Mouse (Mus musculus) macrophage (primary cell): ENCODE data around the gene Acd. TPM values are rescaled to one million over a fixed set of nuclear protein-coding genes. Genes with fewer than 3 reads are reported as not detected.

Experiments used
- H3K27ac ChIP-seq: fragments of 350-480 bp; formaldehyde crosslinking; 2 replicates; pipeline ENCODE4 v1.9.0; 2021
- H3K36me3 ChIP-seq: fragments of 350-480 bp; formaldehyde crosslinking; 2 replicates; pipeline ENCODE4 v1.9.0; 2021; ENCODE audit errors: inconsistent target
- H3K4me3 ChIP-seq: fragments of 350-480 bp; formaldehyde crosslinking; 2 replicates; pipeline ENCODE4 v1.9.0; 2021; ENCODE audit errors: inconsistent target
- H3K79me2 ChIP-seq: fragments of 350-480 bp; formaldehyde crosslinking; 2 replicates; pipeline ENCODE4 v1.9.0; 2021; ENCODE audit errors: inconsistent target
- WGBS: methylation state at CpG from one replicate; pipeline ENCODE4 v1.1.7; 2026; ENCODE audit warnings: inconsistent platforms; ENCODE audit not compliant: missing documents; 5-methylcytosine and 5-hydroxymethylcytosine counted together
- polyA plus RNA-seq: library from polyadenylated mRNA; stranded (reverse); fragments of 250-400 nt; gene quantifications from 3 replicates; pipeline ENCODE4 v1.2.4, GENCODE M21; 2018; ENCODE audit warnings: inconsistent platforms
- total RNA-seq, 78 experiments: library from RNA; depleted of rRNA; stranded (reverse); fragments of 250-400 nt; gene quantifications; 1 replicate in 9 of 78; 2 replicates in 24 of 78; 3 replicates in 43 of 78; 4 replicates in 2 of 78; pipeline ENCODE4 v1.2.4; 2018; ENCODE audit warnings: inconsistent platforms in 56 of 78

The Acd gene
- 10 to 100 TPM in 20 of 26 experiments, 1 to 10 TPM in 6; 7.0 to 27.8 (median 15.8) TPM for total RNA-seq (2018; cell fraction: chromatin; rRNA removed)
- total RNA-seq (2018; cell fraction: cytosol; rRNA removed), result 10 to 100 TPM; 13.0 to 23.4 (median 16.7) TPM
- total RNA-seq (2018; cell fraction: nucleus; rRNA removed), result 10 to 100 TPM in 25 of 26 experiments, 1 to 10 TPM in 1; 8.5 to 28.5 (median 16.7) TPM
- polyA plus RNA-seq, result 14.9 to 20.7 TPM (median 19.5 TPM) in 3 replicates

- H3K79me2 ChIP-seq, result peaks cover 6% of the 10 kb centered on the region; the same call in 1 of the 2 replicates
- peak within 1 kb of the TSS; percentile 94 for H3K4me3 ChIP-seq
- WGBS, result under 1% methylated on average over 59 of the region's 60 CpGs
- peaks cover 12% of the 10 kb centered on the region; the same call in 1 of the 2 replicates for H3K36me3 ChIP-seq
- peak within 1 kb of the TSS; percentile 88 for H3K27ac ChIP-seq
Observed at GRCm38 (mm10) chr8:105700966-105701824, at the start of gene Acd, which contains the start of gene Pard6a. Gene Acd, minus strand, starts transcription at chr8:105701102. Gene Pard6a, plus strand, starts transcription at chr8:105701148.

- WGBS, result 69% methylated on average over 10 of the region's 11 CpGs
- no peaks in the 10 kb centered on the region for H3K36me3 ChIP-seq
- H3K79me2 ChIP-seq, result no peaks in the 10 kb centered on the region
- H3K4me3 ChIP-seq, result no peak overlapping the region
- H3K27ac ChIP-seq, result no peak overlapping the region
Observed at GRCm38 (mm10) chr8:105750606-105751005, 49.7 kb upstream of the Acd start.

- Histone ChIP-seq H3K27ac (no peak overlapping the region), H3K36me3 (no peaks in the 10 kb centered on the region), H3K79me2 (no peaks in the 10 kb centered on the region), H3K4me3 (no peak overlapping the region)
- 98% methylated on average over 4 of the region's 4 CpGs for WGBS
Observed at GRCm38 (mm10) chr8:105743301-105743700, 42.4 kb upstream of the Acd start.

- H3K27ac ChIP-seq, result no peak overlapping the region
- H3K79me2 ChIP-seq, result no peaks in the 10 kb centered on the region
- H3K36me3 ChIP-seq, result no peaks in the 10 kb centered on the region
- H3K4me3 ChIP-seq, result no peak overlapping the region
- WGBS, result 99% methylated on average over 5 of the region's 5 CpGs
Observed at GRCm38 (mm10) chr8:105739216-105739615, 38.3 kb upstream of the Acd start.

- no peak overlapping the region for H3K4me3 ChIP-seq
- no peak overlapping the region for H3K27ac ChIP-seq
- no peaks in the 10 kb centered on the region for H3K36me3 ChIP-seq
- H3K79me2 ChIP-seq, result no peaks in the 10 kb centered on the region
- 94% methylated on average over 5 of the region's 5 CpGs for WGBS
Observed at GRCm38 (mm10) chr8:105732186-105732585, 31.3 kb upstream of the Acd start.

- Histone ChIP-seq H3K4me3 (no peak overlapping the region), H3K79me2 (no peaks in the 10 kb centered on the region), H3K36me3 (no peaks in the 10 kb centered on the region), H3K27ac (no peak overlapping the region)
- 59% methylated on average over 18 of the region's 18 CpGs for WGBS
Observed at GRCm38 (mm10) chr8:105727397-105728124, 26.7 kb upstream of the Acd start.

GRCm38 (mm10) chr8:105725726-105726125 is 24.8 kb upstream of the Acd start:
- WGBS, result 94% methylated on average over 5 of the region's 5 CpGs
- Histone ChIP-seq H3K4me3 (no peak overlapping the region), H3K79me2 (no peaks in the 10 kb centered on the region), H3K27ac (no peak overlapping the region), H3K36me3 (no peaks in the 10 kb centered on the region)

GRCm38 (mm10) chr8:105722861-105723260 is 22.0 kb upstream of the Acd start:
- Histone ChIP-seq H3K27ac (no peak overlapping the region), H3K36me3 (no peaks in the 10 kb centered on the region), H3K79me2 (no peaks in the 10 kb centered on the region), H3K4me3 (no peak overlapping the region)
- WGBS, result 96% methylated on average over 9 of the region's 9 CpGs

GRCm38 (mm10) chr8:105719637-105720036 is 18.7 kb upstream of the Acd start:
- H3K36me3 ChIP-seq, result no peaks in the 10 kb centered on the region
- H3K4me3 ChIP-seq, result no peak overlapping the region
- no peaks in the 10 kb centered on the region for H3K79me2 ChIP-seq
- 89% methylated on average over 4 of the region's 4 CpGs for WGBS
- no peak overlapping the region for H3K27ac ChIP-seq

- WGBS, result 94% methylated on average over 15 of the region's 15 CpGs
- H3K36me3 ChIP-seq, result no peaks in the 10 kb centered on the region
Observed at GRCm38 (mm10) chr8:105716302-105716945, 15.5 kb upstream of the Acd start.

GRCm38 (mm10) chr8:105715042-105715441 is 14.1 kb upstream of the Acd start:
- H3K27ac ChIP-seq, result no peak overlapping the region
- WGBS, result 9% methylated on average over 6 of the region's 6 CpGs
- no peaks in the 10 kb centered on the region for H3K79me2 ChIP-seq
- H3K4me3 ChIP-seq, result no peak overlapping the region
- no peaks in the 10 kb centered on the region for H3K36me3 ChIP-seq

More at GRCm38 (mm10) chr8:105716302-105716945, 15.5 kb upstream of the Acd start:
- no peaks in the 10 kb centered on the region for H3K79me2 ChIP-seq
- H3K4me3 ChIP-seq, result no peak overlapping the region
- H3K27ac ChIP-seq, result no peak overlapping the region

- WGBS, result 3% methylated on average over 3 of the region's 3 CpGs
- H3K27ac ChIP-seq, result no peak overlapping the region
- H3K36me3 ChIP-seq, result no peaks in the 10 kb centered on the region
- H3K4me3 ChIP-seq, result no peak overlapping the region
- no peaks in the 10 kb centered on the region for H3K79me2 ChIP-seq
Observed at GRCm38 (mm10) chr8:105714139-105714538, 13.2 kb upstream of the Acd start.

- 90% methylated on average over 3 of the region's 3 CpGs for WGBS
- no peaks in the 10 kb centered on the region for H3K79me2 ChIP-seq
- no peaks in the 10 kb centered on the region for H3K36me3 ChIP-seq
- no peak overlapping the region for H3K27ac ChIP-seq
- H3K4me3 ChIP-seq, result no peak overlapping the region
Observed at GRCm38 (mm10) chr8:105712286-105712685, 11.4 kb upstream of the Acd start.

- no peaks in the 10 kb centered on the region for H3K79me2 ChIP-seq
- H3K27ac ChIP-seq, result no peak overlapping the region
- H3K36me3 ChIP-seq, result no peaks in the 10 kb centered on the region
- no peak overlapping the region for H3K4me3 ChIP-seq
- 93% methylated on average over 14 of the region's 14 CpGs for whole genome bisulfite sequencing
Observed at GRCm38 (mm10) chr8:105709317-105709716, 8.4 kb upstream of the Acd start.
